Mouse (Mus musculus) brain, adult 2 months (tissue): ENCODE data around the gene Trp73.

Source experiments
- DNase-seq: peaks from one replicate; pipeline ENCODE4 v3.0.0; 2011; ENCODE audit warnings: low read depth, low spot score

Gene Trp73

GRCm38 (mm10) chr4:154037123-154037522, 102.9 kb downstream of the Trp73 start:
- DNase-seq = no peak

DNA sequence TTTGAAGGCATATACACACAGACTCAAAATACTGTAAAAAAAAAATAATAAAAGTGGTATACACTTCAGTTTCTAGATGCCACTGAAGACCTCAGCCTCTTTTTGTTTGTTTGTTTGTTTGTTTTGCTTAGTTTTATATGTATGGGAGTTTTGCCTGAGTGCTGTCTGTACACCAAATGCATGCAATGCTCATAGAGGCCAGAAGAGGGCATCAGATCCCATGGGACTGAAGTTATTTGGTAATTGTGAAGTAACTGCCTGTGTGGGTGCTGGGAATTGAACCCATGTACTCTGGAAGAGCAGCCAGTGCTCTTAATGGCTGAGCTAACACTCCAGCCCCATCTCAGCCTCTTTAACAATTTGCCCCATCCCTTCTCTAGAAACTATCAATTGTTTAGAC, 111.4 kb downstream of the Trp73 start:
- no peak for DNase-seq

DNA sequence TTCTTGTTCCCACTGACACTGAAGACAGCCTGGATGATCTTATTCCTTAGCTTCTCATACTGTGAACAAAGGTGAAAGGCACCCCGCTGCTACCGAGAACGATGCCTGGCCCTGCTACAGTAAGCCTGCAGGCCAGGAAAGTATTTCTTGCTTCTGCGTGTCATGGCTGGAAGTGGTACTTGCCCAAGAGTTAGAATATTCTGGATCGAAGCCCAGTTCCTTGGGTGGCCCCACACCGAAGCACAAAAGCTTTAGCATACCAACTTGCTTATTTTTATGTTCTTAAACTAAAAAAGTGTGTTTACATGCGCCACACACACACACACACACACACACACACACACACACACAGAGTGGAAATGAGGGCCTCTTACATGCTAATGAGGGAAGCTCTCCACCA, 111.9 kb downstream of the Trp73 start:
- no peak for DNase-seq

GRCm38 (mm10) chr4:154026441-154026761, 113.6 kb downstream of the Trp73 start:
- DNase-seq = no peak

DNA sequence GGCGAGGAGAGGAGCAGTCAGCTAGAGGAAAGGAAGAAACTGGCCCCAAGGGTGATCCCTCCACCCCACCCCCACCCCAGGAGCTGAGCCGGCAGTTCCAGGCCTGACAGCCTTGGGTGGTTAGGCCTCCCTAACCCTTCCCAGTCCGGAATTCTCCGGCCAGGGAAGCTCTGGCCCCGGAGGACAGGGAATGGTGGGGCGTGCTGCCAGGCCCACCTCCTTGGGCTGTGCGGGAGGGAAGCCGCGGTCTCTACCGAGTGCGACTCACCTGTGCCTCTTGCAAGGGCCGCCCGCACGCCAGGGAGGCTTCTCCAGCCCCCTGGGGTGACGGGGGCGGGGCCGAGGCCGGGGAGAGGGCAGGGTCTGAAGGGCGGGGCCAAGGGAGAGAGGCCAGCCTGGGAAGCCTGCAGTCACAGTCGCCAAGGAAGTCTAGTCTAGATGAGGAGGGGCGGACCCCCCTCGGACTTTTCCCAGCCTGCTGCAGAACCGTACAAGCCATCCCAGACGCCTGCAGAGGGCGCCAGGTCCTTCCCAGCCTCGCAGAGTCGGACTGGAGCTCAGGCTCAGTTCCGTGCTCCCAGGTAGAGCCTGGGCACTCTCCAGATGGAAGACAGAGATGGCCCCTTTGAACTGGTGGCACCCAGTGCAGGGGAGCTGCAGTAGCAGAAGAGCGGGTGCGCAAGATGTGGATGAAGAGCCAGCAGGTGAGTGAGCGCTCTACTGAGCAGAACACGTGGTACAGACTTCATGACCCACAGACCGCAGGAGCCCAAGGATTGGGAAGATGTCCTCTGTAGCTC, 114.2 kb downstream of the Trp73 start, which contains the start of gene Smim1:
Smim1 (minus strand) TSS at position 590 of the 800 bp plus-strand sequence.
- DNase-seq = peak; percentile 84

DNA sequence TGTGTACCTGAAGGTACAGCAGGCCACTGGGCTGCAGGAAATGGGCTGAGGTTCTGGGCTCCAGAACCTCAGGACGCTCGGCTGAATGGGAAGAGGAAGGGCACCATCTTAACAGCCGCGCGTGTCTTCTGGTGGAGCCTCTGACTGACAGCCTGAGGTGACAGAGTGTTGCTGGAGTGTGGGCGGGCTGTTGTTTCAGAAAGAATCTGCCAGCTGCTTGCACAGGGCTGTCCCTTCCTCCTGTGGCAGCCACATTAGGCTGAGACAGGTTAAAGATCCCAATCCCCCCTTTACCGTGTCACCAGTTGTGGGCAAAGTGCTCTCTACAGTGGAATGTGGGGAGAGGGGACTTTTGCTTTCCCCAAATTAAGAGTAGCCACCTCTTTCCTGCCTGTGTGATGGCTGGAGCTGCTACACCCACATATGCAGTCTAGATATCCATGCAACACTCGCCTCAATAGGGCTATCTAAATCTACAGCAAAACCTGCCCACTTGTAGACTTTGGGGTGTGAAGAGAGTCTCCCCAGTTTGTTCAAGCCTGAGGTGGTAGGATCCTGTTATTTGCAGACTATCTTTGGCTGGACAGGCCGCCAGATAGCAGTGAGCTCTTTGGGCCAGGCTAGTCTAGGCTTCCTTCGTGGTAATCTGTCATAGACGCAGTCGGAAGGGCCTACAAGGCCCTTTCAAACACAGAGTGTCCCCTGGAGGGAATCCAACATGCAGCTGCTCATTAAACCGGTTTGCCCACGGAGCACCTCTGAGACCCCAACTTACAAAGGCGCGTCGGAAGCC, 115.1 kb downstream of the Trp73 start:
- DNase-seq = peak; percentile 81

DNA sequence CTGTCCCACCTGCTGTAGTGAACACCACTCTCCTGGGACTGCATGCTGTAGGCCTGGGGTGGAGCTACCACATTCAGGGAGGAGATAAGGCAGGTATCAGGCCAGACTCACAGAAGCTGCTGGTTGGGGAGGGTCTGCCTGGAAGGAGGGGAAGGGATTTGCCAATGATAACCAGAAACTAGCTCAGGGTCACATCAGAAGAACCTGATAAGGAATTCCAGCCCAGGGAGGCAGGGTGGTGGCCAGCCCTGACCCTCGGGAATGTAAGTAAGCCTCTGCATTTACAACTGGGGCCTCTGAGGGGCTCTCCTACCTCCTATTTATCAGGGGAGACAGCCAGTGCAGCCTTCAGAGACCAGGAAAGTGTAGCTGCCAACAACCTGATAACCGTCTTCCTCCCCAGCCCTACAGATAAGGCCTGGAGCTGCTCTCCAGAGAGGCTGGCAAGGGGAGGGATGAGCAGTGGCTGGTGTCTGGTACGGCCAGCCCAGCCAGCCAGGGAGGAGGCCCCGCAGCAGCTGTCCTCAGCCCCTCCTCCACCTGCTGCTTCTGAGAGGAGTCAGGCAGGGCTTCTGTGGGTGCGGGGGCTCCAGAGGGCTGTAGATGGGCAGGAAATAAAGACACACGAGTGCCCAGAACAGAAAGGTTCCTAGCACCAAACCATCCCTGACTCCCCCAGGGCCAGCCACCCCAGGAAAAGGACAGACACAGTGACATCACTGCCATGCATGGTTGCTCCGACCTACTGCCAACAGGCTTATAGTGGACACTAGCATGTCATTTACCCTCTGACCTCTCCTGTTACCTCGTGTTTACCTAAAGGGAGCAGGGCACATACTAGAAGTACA, 116.0 kb downstream of the Trp73 start:
- DNase-seq = peak; percentile 83

- DNase-seq = peak; percentile 67
These were observed 117.2 kb downstream of the Trp73 start for GRCm38 (mm10) chr4:154022844-154023243.

GRCm38 (mm10) chr4:154022407-154022806, 117.6 kb downstream of the Trp73 start:
- no peak for DNase-seq

GRCm38 (mm10) chr4:154021432-154021831, 118.6 kb downstream of the Trp73 start:
- DNase-seq = no peak

- peak; percentile 71 for DNase-seq
These were observed 120.4 kb downstream of the Trp73 start for GRCm38 (mm10) chr4:154019571-154019970.

- DNase-seq = peak; percentile 43
These were observed 124.5 kb downstream of the Trp73 start for GRCm38 (mm10) chr4:154015476-154015875.

GRCm38 (mm10) chr4:154012132-154012882, 127.7 kb downstream of the Trp73 start:
- peak; percentile 47 for DNase-seq

- peak; percentile 97 for DNase-seq
These were observed 128.3 kb downstream of the Trp73 start, which contains the start of gene Lrrc47 for GRCm38 (mm10) chr4:154011646-154012089. Gene Lrrc47 (plus strand): TSS chr4:154011731.

GRCm38 (mm10) chr4:154010907-154011645, 128.9 kb downstream of the Trp73 start:
- DNase-seq = no peak

DNA sequence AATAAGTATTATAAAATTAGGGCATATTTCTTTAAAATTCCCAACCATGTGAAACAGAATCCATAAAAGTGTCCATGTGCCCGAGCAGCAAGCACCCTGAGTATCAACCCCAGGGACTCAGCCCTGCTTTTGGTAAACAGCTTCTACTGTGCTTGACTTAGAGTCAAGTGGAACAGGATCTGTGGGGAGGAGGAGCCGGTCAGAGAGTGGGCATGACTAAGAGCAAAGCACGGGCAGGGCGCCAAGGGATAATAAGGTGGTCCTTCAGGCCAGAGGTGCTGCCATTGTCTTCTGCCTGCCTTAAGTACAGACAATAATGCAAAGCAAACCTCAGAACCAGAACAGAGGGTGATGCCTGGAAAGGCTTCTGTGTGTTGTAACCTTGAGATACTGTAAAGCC, 132.2 kb downstream of the Trp73 start:
- DNase-seq = no peak

DNA sequence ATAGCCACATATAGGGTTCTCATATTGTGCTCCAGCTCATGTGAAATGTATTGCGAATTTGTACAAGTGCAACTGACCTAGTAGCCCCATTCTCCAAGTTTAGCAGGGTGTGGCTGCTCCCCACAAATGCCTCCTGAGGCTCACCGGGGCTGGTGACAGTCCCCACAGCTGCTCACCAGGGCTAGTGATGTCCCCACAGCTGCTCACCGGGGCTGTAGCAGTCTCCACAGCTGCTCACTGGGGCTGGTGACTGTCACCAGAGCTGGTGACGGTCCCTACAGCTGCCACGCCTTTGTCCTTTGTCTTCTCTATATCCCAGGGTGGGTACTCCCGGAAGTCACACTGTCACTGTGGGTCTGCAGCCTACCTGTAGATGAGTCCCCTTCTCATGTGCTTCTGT, 133.7 kb downstream of the Trp73 start:
- no peak for DNase-seq
